Mouse (Mus musculus) mesoderm, embryonic 11.5 days (tissue): ENCODE measurements at regions not wholly inside any gene's neighbourhood (a gene's known extent, or its start where the extent isn't known, plus 50 kb on each side); places are given as distances from the start of the nearest gene placed in this dataset.

Source experiments
- DNase-seq: peaks from one replicate; pipeline ENCODE4 v3.0.0-alpha.2; 2012; ENCODE audit warnings: low read depth, low spot score

GRCm38 (mm10) chr16:68017672-68018071 is 397.0 kb upstream of the Cadm2 start:
- DNase-seq, result no peak

- DNase-seq, result no peak
Measured at GRCm38 (mm10) chr16:67989671-67990070, 369.0 kb upstream of the Cadm2 start.

- no peak for DNase-seq
Measured at GRCm38 (mm10) chr16:67976565-67976964, 355.9 kb upstream of the Cadm2 start.

GRCm38 (mm10) chr16:67968311-67969145 is 347.8 kb upstream of the Cadm2 start:
- DNase-seq, result no peak

GRCm38 (mm10) chr16:67949112-67949511 is 328.4 kb upstream of the Cadm2 start:
- DNase-seq, result no peak

DNA sequence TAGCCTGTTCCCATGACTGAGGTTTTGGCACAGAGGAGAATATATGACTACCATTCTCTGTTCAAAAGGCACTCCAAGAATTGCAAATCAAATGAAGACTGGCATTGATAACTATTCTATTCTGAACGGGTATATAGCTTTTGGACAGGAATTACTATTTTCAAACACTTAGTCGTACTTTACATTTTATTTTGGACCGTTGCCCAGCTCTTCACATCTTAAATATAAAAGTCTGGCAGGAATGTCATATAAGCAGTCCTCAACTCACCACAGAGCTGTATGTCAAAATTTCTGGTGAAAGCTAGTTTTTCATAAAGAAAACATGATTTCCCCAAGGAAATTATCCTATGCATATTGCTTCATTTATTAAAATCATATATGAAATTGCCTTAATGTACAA is 323.7 kb upstream of the Cadm2 start:
- no peak for DNase-seq

- no peak for DNase-seq
Measured at GRCm38 (mm10) chr16:67919175-67919574, 298.5 kb upstream of the Cadm2 start.

DNA sequence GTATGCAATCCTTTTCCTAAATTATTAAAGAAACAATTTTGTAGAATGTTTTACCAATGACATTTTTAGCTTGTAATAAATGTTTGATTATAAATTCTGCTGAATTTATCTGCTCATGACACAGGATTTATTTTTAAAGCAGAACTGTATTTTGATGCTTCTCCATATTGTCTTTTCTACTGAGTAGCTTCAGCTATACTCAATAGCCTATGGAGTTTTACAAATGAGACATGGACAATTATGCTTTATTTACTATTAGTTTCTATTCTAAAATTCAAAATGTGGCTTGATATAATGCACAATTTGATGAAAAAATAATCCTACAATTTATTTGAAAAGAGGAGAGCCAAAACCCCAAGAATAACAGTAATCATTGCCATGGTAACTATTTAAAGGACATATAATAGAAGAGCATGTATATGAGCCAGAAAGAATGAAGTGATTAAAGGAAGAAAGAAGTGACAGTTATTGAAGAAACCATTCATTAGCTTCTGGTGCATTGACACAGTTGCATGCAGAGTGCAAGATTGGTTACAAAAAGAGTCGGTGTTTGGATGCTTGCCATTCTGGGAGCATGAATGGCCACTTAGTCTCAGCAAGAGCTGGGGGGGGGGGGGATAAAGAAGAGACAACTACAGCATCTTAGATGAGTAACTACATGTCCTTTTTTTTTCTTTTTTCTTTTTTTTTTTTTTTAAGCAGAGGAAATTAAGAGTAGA is 250.8 kb upstream of the Cadm2 start:
- no peak for DNase-seq

GRCm38 (mm10) chr16:67850201-67850600 is 229.5 kb upstream of the Cadm2 start:
- DNase-seq, result no peak

DNA sequence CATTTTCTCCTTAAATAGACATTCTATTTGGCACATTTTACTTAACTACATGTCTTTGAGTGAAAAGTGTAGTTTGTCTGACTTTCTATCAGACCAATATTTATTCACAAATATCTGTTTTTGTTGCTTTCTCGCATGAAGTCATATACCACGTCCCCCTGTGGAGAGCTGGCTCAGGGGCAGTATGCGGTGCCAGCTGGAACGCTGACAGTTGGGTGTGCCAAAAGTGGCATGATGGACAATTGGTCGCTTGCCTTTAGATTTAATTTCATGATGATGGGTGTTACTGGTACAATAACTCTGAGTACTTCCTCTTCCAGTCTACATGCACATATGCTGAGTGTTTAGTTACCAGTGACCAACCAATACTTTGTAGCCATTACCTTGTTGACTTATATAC is 223.8 kb upstream of the Cadm2 start:
- DNase-seq, result no peak

DNA sequence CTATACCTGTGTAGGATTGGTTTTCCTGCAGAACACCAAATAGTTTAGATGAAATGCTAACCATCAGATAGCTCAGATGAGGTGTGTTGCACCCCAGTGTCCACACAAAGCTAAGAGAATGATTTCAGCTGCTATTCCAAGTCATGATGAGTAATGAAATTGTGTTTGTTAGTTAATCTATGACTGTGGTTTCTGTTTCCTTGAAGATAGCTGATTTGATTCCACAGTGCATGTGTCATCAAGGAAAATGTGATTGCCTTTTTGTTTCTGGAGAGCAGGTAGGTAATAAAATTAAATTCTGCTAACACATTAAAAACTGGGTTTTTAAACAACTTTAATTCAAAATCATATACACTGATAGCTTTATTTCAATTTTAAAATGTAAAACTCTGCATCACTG is 176.5 kb upstream of the Cadm2 start:
- DNase-seq, result no peak

- peak; percentile 70 for DNase-seq
Measured at GRCm38 (mm10) chr16:67776091-67776490, 155.4 kb upstream of the Cadm2 start.

GRCm38 (mm10) chr16:67769114-67769513 is 148.4 kb upstream of the Cadm2 start:
- no peak for DNase-seq

DNA sequence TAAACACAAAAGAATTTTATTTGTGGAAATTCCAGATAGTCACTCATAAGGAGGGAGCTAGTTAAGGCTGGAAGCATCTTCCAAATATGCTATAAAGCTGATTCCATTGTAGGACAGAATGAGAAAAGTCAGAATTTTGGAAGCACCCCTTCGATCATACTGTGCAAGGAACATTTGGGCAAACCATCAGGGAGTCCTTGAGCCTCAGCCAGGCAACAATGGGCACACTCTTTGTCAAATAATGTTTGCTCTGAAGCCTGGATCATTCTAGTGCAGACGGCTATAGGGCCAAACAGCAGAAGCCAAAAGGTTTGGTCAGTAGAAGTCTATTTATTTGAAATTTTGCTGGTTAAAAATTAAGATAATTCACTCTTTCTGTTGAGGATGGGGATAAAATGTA is 114.7 kb upstream of the Cadm2 start:
- DNase-seq, result no peak

DNA sequence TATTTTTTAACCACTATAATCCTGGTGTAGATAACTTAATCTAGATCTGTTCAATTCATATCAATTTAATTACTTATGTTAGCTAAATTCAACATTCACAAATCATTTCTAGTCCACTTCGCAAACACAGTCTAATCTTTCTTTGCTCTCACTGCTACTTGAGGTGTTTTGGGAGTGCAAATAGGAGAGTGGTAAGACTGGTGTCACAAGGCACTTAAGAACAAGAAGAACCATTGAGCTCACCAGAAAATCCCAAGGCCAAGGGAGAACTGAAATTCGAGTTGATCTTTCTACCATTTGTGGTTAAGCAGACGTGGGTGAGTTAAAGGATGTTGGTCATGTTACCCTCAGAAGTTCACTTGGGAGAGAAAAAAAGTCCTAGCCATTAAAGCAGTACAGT is 77.9 kb upstream of the Cadm2 start:
- no peak for DNase-seq
